Mouse (Mus musculus) limb, embryonic 12.5 days (tissue): ENCODE measurements around the gene Rab5b. TPM values are rescaled to one million over a fixed set of nuclear protein-coding genes. Genes with fewer than 3 reads are reported as not detected.

Experiments
- ATAC-seq: fragments of 200-750 bp; cut with Nextera tagmentation; 2 replicates; pipeline ENCODE4 v1.8.0; 2017; ENCODE audit warnings: low read depth, moderate TSS enrichment; ENCODE audit not compliant: insufficient number of reproducible peaks, insufficient read depth, low FRiP score, low TSS enrichment
- H3K27ac ChIP-seq: fragments of 300-500 bp; sonication (generic); 2 replicates; pipeline ENCODE4 v1.5.1; 2016; ENCODE audit warnings: mild to moderate bottlenecking, moderate library complexity
- H3K27me3 ChIP-seq: fragments of 300-500 bp; sonication (generic); 2 replicates; pipeline ENCODE4 v1.6.1; 2016; ENCODE audit warnings: mild to moderate bottlenecking, moderate library complexity
- H3K36me3 ChIP-seq: fragments of 300-500 bp; sonication (generic); 2 replicates; pipeline ENCODE4 v1.6.1; 2016; ENCODE audit warnings: mild to moderate bottlenecking, moderate library complexity
- H3K4me1 ChIP-seq: fragments of 300-500 bp; sonication (generic); replicated peaks from 2 replicates; pipeline ENCODE4 v1.6.1; 2016
- H3K4me2 ChIP-seq: fragments of 300-500 bp; sonication (generic); 2 replicates; pipeline ENCODE4 v1.6.1; 2016; ENCODE audit warnings: mild to moderate bottlenecking, moderate library complexity
- H3K4me3 ChIP-seq: fragments of 300-500 bp; sonication (generic); replicated peaks from 2 replicates; pipeline ENCODE4 v1.5.1; 2016; ENCODE audit warnings: mild to moderate bottlenecking
- H3K9ac ChIP-seq: fragments of 300-500 bp; sonication (generic); replicated peaks from 2 replicates; pipeline ENCODE4 v1.6.1; 2016; ENCODE audit warnings: mild to moderate bottlenecking, moderate library complexity
- H3K9me3 ChIP-seq: fragments of 300-500 bp; sonication (generic); 2 replicates; pipeline ENCODE4 v1.6.1; 2016; ENCODE audit warnings: mild to moderate bottlenecking, moderate library complexity
- WGBS: fragments of 180-500 bp; shearing (Covaris S2); methylation state at CpG from one replicate; pipeline ENCODE4 v1.1.7; 2016; 5-methylcytosine and 5-hydroxymethylcytosine counted together
- polyA plus RNA-seq: library from polyadenylated mRNA; unstranded; fragments of >200 nt; fragmentation: Nextera tagmentation; extraction: Ambion mirVana; gene quantifications from 2 replicates; pipeline ENCODE4 v1.2.1, GENCODE M21; 2016

Rab5b gene
- polyA plus RNA-seq: 72.7 and 78.2 TPM in 2 replicates

GRCm38 (mm10) chr10:128695992-128696807 lies at the start of gene Rab5b:
TSS of gene Rab5b (minus strand) at chr10:128696264.
- H3K27me3 ChIP-seq: no peaks in the 10 kb centered on the region
- ATAC-seq: peak; percentile 99
- under 1% methylated on average over 40 of the region's 40 CpGs for WGBS
- peak within 1 kb of the TSS; percentile 64 for H3K4me2 ChIP-seq
- H3K36me3 ChIP-seq: peaks cover 38% of the 10 kb centered on the region
- peaks cover 8% of the 10 kb centered on the region for H3K4me1 ChIP-seq
- H3K9ac ChIP-seq: peak within 1 kb of the TSS; percentile 89
- peak within 1 kb of the TSS; percentile 85 for H3K4me3 ChIP-seq
- H3K27ac ChIP-seq: peak within 1 kb of the TSS; percentile 98
- no peaks in the 10 kb centered on the region for H3K9me3 ChIP-seq

- 24% methylated on average over 18 of the region's 18 CpGs for WGBS
- peaks cover 37% of the 10 kb centered on the region for H3K4me1 ChIP-seq
- peak within 1 kb of the TSS; percentile 94 for H3K4me2 ChIP-seq
- peaks cover 30% of the 10 kb centered on the region for H3K27me3 ChIP-seq
- H3K4me3 ChIP-seq: peak within 1 kb of the TSS; percentile 69
- ATAC-seq: no peak
- no peaks in the 10 kb centered on the region for H3K36me3 ChIP-seq
- 0 out of 2 replicates have a peak within 1 kb of the TSS, but pooled peaks have one; percentile 41 for H3K27ac ChIP-seq
- H3K9me3 ChIP-seq: no peaks in the 10 kb centered on the region
- H3K9ac ChIP-seq: peak within 1 kb of the TSS; percentile 84
Observed at GRCm38 (mm10) chr10:128744680-128745601, 48.9 kb upstream of the Rab5b start, which contains the start of gene Dgka. TSS of gene Dgka (minus strand) at chr10:128744855.

- H3K4me1 ChIP-seq: peaks cover 29% of the 10 kb centered on the region
- H3K4me2 ChIP-seq: peak overlapping the region; percentile 94
- no peaks in the 10 kb centered on the region for H3K9me3 ChIP-seq
- no peaks in the 10 kb centered on the region for H3K36me3 ChIP-seq
- WGBS: 16% methylated on average over 8 of the region's 8 CpGs
- H3K4me3 ChIP-seq: peak overlapping the region; percentile 69
- H3K27me3 ChIP-seq: peaks cover 30% of the 10 kb centered on the region
- 0 out of 2 replicates have a peak overlapping the region, but pooled peaks have one; percentile 41 for H3K27ac ChIP-seq
- ATAC-seq: no peak
- H3K9ac ChIP-seq: peak overlapping the region; percentile 84
Observed at GRCm38 (mm10) chr10:128744211-128744610, 48.1 kb upstream of the Rab5b start.

GRCm38 (mm10) chr10:128743791-128744191 lies 47.7 kb upstream of the Rab5b start:
- Histone ChIP-seq H3K4me1 (peaks cover 26% of the 10 kb centered on the region), H3K9ac (peak overlapping the region; percentile 84), H3K9me3 (no peaks in the 10 kb centered on the region), H3K27me3 (peaks cover 30% of the 10 kb centered on the region), H3K4me2 (peak overlapping the region; percentile 94), H3K4me3 (peak overlapping the region; percentile 69), H3K36me3 (no peaks in the 10 kb centered on the region), H3K27ac (0 out of 2 replicates have a peak overlapping the region, but pooled peaks have one; percentile 41)
- 0 out of 2 replicates have a peak, but pooled peaks have one; percentile 7 for ATAC-seq
- under 1% methylated on average over 37 of the region's 37 CpGs for WGBS

GRCm38 (mm10) chr10:128743235-128743634 lies 47.2 kb upstream of the Rab5b start:
- WGBS: 9% methylated on average over 7 of the region's 7 CpGs
- H3K9ac ChIP-seq: peak overlapping the region; percentile 84
- H3K36me3 ChIP-seq: no peaks in the 10 kb centered on the region
- ATAC-seq: no peak
- H3K4me3 ChIP-seq: peak overlapping the region; percentile 69
- no peaks in the 10 kb centered on the region for H3K9me3 ChIP-seq
- no peak overlapping the region for H3K27ac ChIP-seq
- H3K4me2 ChIP-seq: peak overlapping the region; percentile 94
- peaks cover 26% of the 10 kb centered on the region for H3K4me1 ChIP-seq
- H3K27me3 ChIP-seq: peaks cover 30% of the 10 kb centered on the region

GRCm38 (mm10) chr10:128742616-128743015 lies 46.6 kb upstream of the Rab5b start:
- H3K27me3 ChIP-seq: peaks cover 30% of the 10 kb centered on the region
- H3K36me3 ChIP-seq: no peaks in the 10 kb centered on the region
- ATAC-seq: no peak
- 28% methylated on average over 4 of the region's 4 CpGs for WGBS
- no peak overlapping the region for H3K9ac ChIP-seq
- H3K27ac ChIP-seq: no peak overlapping the region
- H3K4me3 ChIP-seq: peak overlapping the region; percentile 69
- no peaks in the 10 kb centered on the region for H3K9me3 ChIP-seq
- H3K4me1 ChIP-seq: peaks cover 29% of the 10 kb centered on the region
- peak overlapping the region; percentile 94; the same call in 1 of the 2 replicates for H3K4me2 ChIP-seq

- Histone ChIP-seq H3K4me3 (no peak overlapping the region), H3K9ac (no peak overlapping the region), H3K4me2 (no peak overlapping the region), H3K27ac (no peak overlapping the region), H3K9me3 (no peaks in the 10 kb centered on the region), H3K27me3 (peaks cover 30% of the 10 kb centered on the region), H3K4me1 (peaks cover 31% of the 10 kb centered on the region), H3K36me3 (no peaks in the 10 kb centered on the region)
- 60% methylated on average over 2 of the region's 2 CpGs for WGBS
- no peak for ATAC-seq
Observed at GRCm38 (mm10) chr10:128740296-128740695, 44.2 kb upstream of the Rab5b start.

GRCm38 (mm10) chr10:128737435-128737834 lies 41.4 kb upstream of the Rab5b start:
- H3K9ac ChIP-seq: no peak overlapping the region
- WGBS: 4% methylated on average over 15 of the region's 15 CpGs
- peak; percentile 63; the same call in 1 of the 2 replicates for ATAC-seq
- 0 out of 2 replicates have a peak, but pooled peaks cover 6% of the 10 kb centered on the region for H3K36me3 ChIP-seq
- peak overlapping the region; percentile 20 for H3K4me3 ChIP-seq
- H3K4me1 ChIP-seq: peaks cover 6% of the 10 kb centered on the region; the same call in 1 of the 2 replicates
- no peak overlapping the region for H3K27ac ChIP-seq
- no peaks in the 10 kb centered on the region for H3K9me3 ChIP-seq
- H3K4me2 ChIP-seq: peak overlapping the region; percentile 52
- peaks cover 6% of the 10 kb centered on the region for H3K27me3 ChIP-seq

GRCm38 (mm10) chr10:128731992-128732391 lies 35.9 kb upstream of the Rab5b start:
- Histone ChIP-seq H3K4me1 (no peaks in the 10 kb centered on the region), H3K9ac (no peak overlapping the region), H3K4me3 (no peak overlapping the region), H3K27me3 (no peaks in the 10 kb centered on the region), H3K36me3 (peaks cover 9% of the 10 kb centered on the region; the same call in 1 of the 2 replicates), H3K9me3 (no peaks in the 10 kb centered on the region), H3K27ac (no peak overlapping the region), H3K4me2 (no peak overlapping the region)
- ATAC-seq: no peak

- WGBS: 23% methylated on average over 10 of the region's 10 CpGs
- no peaks in the 10 kb centered on the region for H3K27me3 ChIP-seq
- H3K9me3 ChIP-seq: no peaks in the 10 kb centered on the region
- no peak overlapping the region for H3K27ac ChIP-seq
- peaks cover 9% of the 10 kb centered on the region; the same call in 1 of the 2 replicates for H3K36me3 ChIP-seq
- H3K9ac ChIP-seq: no peak overlapping the region
- H3K4me2 ChIP-seq: no peak overlapping the region
- no peaks in the 10 kb centered on the region for H3K4me1 ChIP-seq
- H3K4me3 ChIP-seq: no peak overlapping the region
- ATAC-seq: peak; percentile 32; the same call in 1 of the 2 replicates
Observed at GRCm38 (mm10) chr10:128731002-128731433, 35.0 kb upstream of the Rab5b start.
